Mouse (Mus musculus): ENCODE data around the gene Fam110c.

Gene Fam110c

GRCm38 (mm10) chr12:31116005-31116466, 42.4 kb downstream of the Fam110c start:
- peak; percentile 11 for DNase-seq

GRCm38 (mm10) chr12:31120535-31120934, 46.9 kb downstream of the Fam110c start:
- no peak for DNase-seq

GRCm38 (mm10) chr12:31122892-31123622, 49.4 kb downstream of the Fam110c start:
- no peak for DNase-seq

- DNase-seq = no peak
Measured at GRCm38 (mm10) chr12:31126071-31126470, 52.4 kb downstream of the Fam110c start.

- no peak for DNase-seq
Measured at GRCm38 (mm10) chr12:31129548-31129947, 55.9 kb downstream of the Fam110c start.

Data from cerebellum, adult 9-11 months (tissue).